Mouse (Mus musculus) left cerebral cortex, postnatal 14 days (tissue): Measurements from ENCODE around the gene Sptssb. TPM values are rescaled to one million over a fixed set of nuclear protein-coding genes. Genes with fewer than 3 reads are reported as not detected.

Experiments
- DNase-seq, 2 experiments: peaks; one replicate each; pipeline ENCODE4 v3.0.0; 2021 to 2022; ENCODE audit warnings: low spot score in 2 of 2, mixed read lengths in 1 of 2
- intact Hi-C: fragments of 180-260 bp; cut with DNase I; formaldehyde crosslinking; loops from one replicate; pipeline ENCODE4 v1.15.1; 2025
- total RNA-seq, 2 experiments: library from RNA; stranded (reverse); gene quantifications; 2 replicates each; pipeline ENCODE4 v1.2.3; 2021

The Sptssb gene
- total RNA-seq, 2 experiments from 2014 or later = 3.3 to 4.1 TPM

- intact Hi-C loops = no loop called here
- peak; percentile 71 to 73 for DNase-seq
Observed at GRCm38 (mm10) chr3:69860589-69861521, 1.1 kb upstream of the Sptssb start.

- no peak for DNase-seq
- intact Hi-C loops = no loop called here
Observed at GRCm38 (mm10) chr3:69839485-69839884, 20.3 kb downstream of the Sptssb start.

GRCm38 (mm10) chr3:69829532-69829931 lies 30.2 kb downstream of the Sptssb start:
- intact Hi-C loops = no loop called here
- DNase-seq = no peak

GRCm38 (mm10) chr3:69824536-69824935 lies 35.2 kb downstream of the Sptssb start:
- intact Hi-C loops = no loop called here
- DNase-seq = no peak

GRCm38 (mm10) chr3:69820614-69821013 lies 39.1 kb downstream of the Sptssb start:
- intact Hi-C loops = no loop called here
- no peak for DNase-seq

- DNase-seq = peak in 1 of 2 experiments; percentile 6
- intact Hi-C loops = no loop called here
Observed at GRCm38 (mm10) chr3:69819851-69820200, 39.9 kb downstream of the Sptssb start.

GRCm38 (mm10) chr3:69819146-69819850 lies 40.4 kb downstream of the Sptssb start:
- intact Hi-C loops = no loop called here
- DNase-seq = no peak

GRCm38 (mm10) chr3:69818466-69818865 lies 41.3 kb downstream of the Sptssb start:
- intact Hi-C loops = no loop called here
- no peak for DNase-seq

- intact Hi-C loops = no loop called here
- no peak for DNase-seq
Observed at GRCm38 (mm10) chr3:69816547-69816946, 43.2 kb downstream of the Sptssb start.

GRCm38 (mm10) chr3:69813005-69813695 lies 46.6 kb downstream of the Sptssb start:
- intact Hi-C loops = no loop called here
- DNase-seq = no peak

GRCm38 (mm10) chr3:69812442-69812841 lies 47.3 kb downstream of the Sptssb start:
- intact Hi-C loops = no loop called here
- no peak for DNase-seq

- no peak for DNase-seq
- intact Hi-C loops = no loop called here
Observed at GRCm38 (mm10) chr3:69808479-69808878, 51.3 kb downstream of the Sptssb start.

- intact Hi-C loops = no loop called here
- no peak for DNase-seq
Observed at GRCm38 (mm10) chr3:69803137-69803536, 56.6 kb downstream of the Sptssb start.

GRCm38 (mm10) chr3:69800829-69801384 lies 58.8 kb downstream of the Sptssb start:
- DNase-seq = no peak
- intact Hi-C loops = no loop called here

GRCm38 (mm10) chr3:69799096-69799495 lies 60.6 kb downstream of the Sptssb start:
- DNase-seq = no peak
- intact Hi-C loops = no loop called here

GRCm38 (mm10) chr3:69797969-69798368 lies 61.8 kb downstream of the Sptssb start:
- intact Hi-C loops = no loop called here
- no peak for DNase-seq

- intact Hi-C loops = no loop called here
Observed at GRCm38 (mm10) chr3:69797533-69797932, 62.2 kb downstream of the Sptssb start.

GRCm38 (mm10) chr3:69792823-69793417 lies 66.8 kb downstream of the Sptssb start:
- DNase-seq = no peak
- intact Hi-C loops = no loop called here

More at GRCm38 (mm10) chr3:69797533-69797932, 62.2 kb downstream of the Sptssb start:
- no peak for DNase-seq

- intact Hi-C loops = no loop called here
Observed at GRCm38 (mm10) chr3:69779246-69779796, 80.4 kb downstream of the Sptssb start.

More at GRCm38 (mm10) chr3:69779246-69779796, 80.4 kb downstream of the Sptssb start:
- DNase-seq = no peak
